Mouse (Mus musculus) macrophage (primary cell): ENCODE measurements around the gene Tsen34. TPM values are rescaled to one million over a fixed set of nuclear protein-coding genes. Genes with fewer than 3 reads are reported as not detected.
"Not testable (repeated sequence)": the region's sequence is repeated elsewhere in the genome, so short reads cannot be mapped to it uniquely, and the experiment has no call there.

ENCODE experiments used
- H3K27ac ChIP-seq: fragments of 350-480 bp; formaldehyde crosslinking; 2 replicates; pipeline ENCODE4 v1.9.0; 2021
- H3K36me3 ChIP-seq: fragments of 350-480 bp; formaldehyde crosslinking; 2 replicates; pipeline ENCODE4 v1.9.0; 2021; ENCODE audit errors: inconsistent target
- H3K4me3 ChIP-seq: fragments of 350-480 bp; formaldehyde crosslinking; 2 replicates; pipeline ENCODE4 v1.9.0; 2021; ENCODE audit errors: inconsistent target
- H3K79me2 ChIP-seq: fragments of 350-480 bp; formaldehyde crosslinking; 2 replicates; pipeline ENCODE4 v1.9.0; 2021; ENCODE audit errors: inconsistent target
- WGBS: methylation state at CpG from one replicate; pipeline ENCODE4 v1.1.7; 2026; ENCODE audit warnings: inconsistent platforms; ENCODE audit not compliant: missing documents; 5-methylcytosine and 5-hydroxymethylcytosine counted together
- polyA plus RNA-seq: library from polyadenylated mRNA; stranded (reverse); fragments of 250-400 nt; gene quantifications from 3 replicates; pipeline ENCODE4 v1.2.4, GENCODE M21; 2018; ENCODE audit warnings: inconsistent platforms

Tsen34 gene
- polyA plus RNA-seq, 1 experiment from 2014 or later: 16.8 TPM

DNA sequence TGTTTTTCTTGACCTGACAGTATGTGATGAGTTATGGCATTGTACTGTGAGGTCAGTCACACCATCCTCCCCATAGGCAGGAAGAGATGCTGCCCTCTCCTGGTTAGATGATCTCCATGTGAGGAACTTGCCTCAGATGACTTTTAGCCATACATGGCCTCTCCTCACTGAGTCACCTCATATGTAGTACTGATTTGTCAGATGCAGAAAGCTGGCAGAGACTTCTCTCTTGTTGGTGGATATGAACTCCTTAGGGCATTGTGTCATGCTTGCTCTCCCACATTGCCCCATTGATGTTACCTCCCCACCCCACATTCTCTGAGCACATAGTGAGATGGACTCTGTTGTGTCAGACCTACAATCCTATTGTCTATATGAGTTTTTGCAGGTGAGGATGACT, 32.8 kb downstream of the Tsen34 start:
- not testable (repeated sequence) for H3K4me3 ChIP-seq, H3K36me3 ChIP-seq, H3K27ac ChIP-seq, H3K79me2 ChIP-seq

DNA sequence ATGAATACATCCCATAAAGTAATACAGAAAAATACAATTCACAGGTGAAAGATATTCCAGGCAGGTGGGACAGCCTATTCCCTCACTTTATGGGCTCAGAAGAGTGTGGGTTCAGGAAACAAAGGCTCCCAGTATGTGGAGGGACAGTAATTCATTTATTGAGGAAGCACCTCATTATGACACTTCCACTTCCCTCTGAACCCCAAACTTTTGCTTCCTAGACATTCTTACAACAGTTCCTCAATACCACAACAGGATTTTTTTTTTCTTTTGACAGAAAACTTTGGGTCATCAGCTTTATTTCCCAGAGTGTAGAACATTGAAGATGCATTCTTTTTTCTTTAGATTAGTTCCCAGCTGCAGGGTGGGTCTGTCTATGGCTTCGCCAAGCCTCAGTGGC, 40.0 kb downstream of the Tsen34 start:
- H3K36me3 ChIP-seq, H3K27ac ChIP-seq, H3K79me2 ChIP-seq, H3K4me3 ChIP-seq: not testable (repeated sequence)
- no CpG with 5 or more reads among the region's 1 CpGs for WGBS

Other genes starting within 250 kb of the Tsen34 start
- gene Tarm1, start 190.2 kb upstream of the Tsen34 start, polyA plus RNA-seq: 0.34 to 0.75 TPM (median 0.42 TPM) in 3 replicates
- not detected in 3 replicates for gene Oscar, start 76.7 kb upstream of the Tsen34 start, polyA plus RNA-seq
- gene Ndufa3, start 75.5 kb upstream of the Tsen34 start, polyA plus RNA-seq: 207 to 248 TPM (median 217 TPM) in 3 replicates
- 16.1 to 19.8 TPM (median 18.6 TPM) in 3 replicates for gene Tfpt, start 62.9 kb upstream of the Tsen34 start, polyA plus RNA-seq
- gene Prpf31, start 62.9 kb upstream of the Tsen34 start, polyA plus RNA-seq: 35.3 to 71.0 TPM (median 40.2 TPM) in 3 replicates
- gene Cnot3, start 47.6 kb upstream of the Tsen34 start, polyA plus RNA-seq: 28.4 to 47.4 TPM (median 36.0 TPM) in 3 replicates
- gene Leng1, start 27.0 kb upstream of the Tsen34 start, polyA plus RNA-seq: 13.7 to 21.9 TPM (median 15.4 TPM) in 3 replicates
- gene Tmc4, start 15.3 kb upstream of the Tsen34 start, polyA plus RNA-seq: 0.28 to 2.0 TPM (median 0.70 TPM) in 3 replicates
- 31.1 to 42.2 TPM (median 40.9 TPM) in 3 replicates for gene Mboat7, start 660 bp downstream of the Tsen34 start, polyA plus RNA-seq
- 597 to 1,790 TPM (median 1,385 TPM) in 3 replicates for gene Rps9, start 11.1 kb downstream of the Tsen34 start, polyA plus RNA-seq
- 163 to 667 TPM (median 409 TPM) in 3 replicates for gene Pirb, start 27.5 kb downstream of the Tsen34 start, polyA plus RNA-seq
- gene Gm15448, start 132.8 kb downstream of the Tsen34 start, polyA plus RNA-seq: 3.2 to 7.5 TPM (median 4.7 TPM) in 3 replicates
- 108 to 233 TPM (median 186 TPM) in 3 replicates for gene Pira2, start 152.2 kb downstream of the Tsen34 start, polyA plus RNA-seq
- 17.6 to 45.6 TPM (median 29.9 TPM) in 3 replicates for gene Gm14548, start 205.3 kb downstream of the Tsen34 start, polyA plus RNA-seq
- 2.9 to 7.2 TPM (median 4.7 TPM) in 3 replicates for gene Lilra6, start 222.6 kb downstream of the Tsen34 start, polyA plus RNA-seq